Mouse (Mus musculus) layer of hippocampus, postnatal 10 days (tissue): ENCODE measurements at regions not wholly inside any gene's neighbourhood (a gene's known extent, or its start where the extent isn't known, plus 50 kb on each side); places are given as distances from the start of the nearest gene placed in this dataset.

Source experiments
- DNase-seq, 2 experiments: peaks; one replicate each; pipeline ENCODE4 v3.0.0; 2021; ENCODE audit warnings: low spot score in 2 of 2

DNA sequence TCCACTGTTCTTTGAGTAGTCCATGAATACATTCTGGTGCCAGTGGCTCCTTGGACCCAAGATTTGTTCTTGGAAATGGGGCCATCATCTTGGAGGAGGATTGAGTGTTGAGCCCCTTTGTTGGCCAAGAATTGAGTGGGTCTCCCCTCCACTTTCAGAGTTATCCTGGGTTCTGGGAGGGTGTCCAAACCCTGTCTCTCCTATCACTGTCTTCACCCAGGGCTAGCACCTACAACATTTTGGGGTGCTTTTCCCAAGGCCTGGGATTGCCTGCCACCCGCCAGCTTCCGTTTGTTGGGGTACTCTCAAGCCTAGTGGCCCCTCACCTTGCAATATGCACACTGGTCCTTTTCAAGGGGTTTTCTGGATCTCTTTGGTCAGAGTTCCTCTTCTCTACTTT is 568.8 kb upstream of the Tbl1xr1 start:
- no peak for DNase-seq

GRCm38 (mm10) chr3:21512081-21512480 is 564.4 kb upstream of the Tbl1xr1 start:
- no peak for DNase-seq

GRCm38 (mm10) chr3:21524426-21524937 is 552.0 kb upstream of the Tbl1xr1 start:
- DNase-seq, result peak; percentile 23 to 39

DNA sequence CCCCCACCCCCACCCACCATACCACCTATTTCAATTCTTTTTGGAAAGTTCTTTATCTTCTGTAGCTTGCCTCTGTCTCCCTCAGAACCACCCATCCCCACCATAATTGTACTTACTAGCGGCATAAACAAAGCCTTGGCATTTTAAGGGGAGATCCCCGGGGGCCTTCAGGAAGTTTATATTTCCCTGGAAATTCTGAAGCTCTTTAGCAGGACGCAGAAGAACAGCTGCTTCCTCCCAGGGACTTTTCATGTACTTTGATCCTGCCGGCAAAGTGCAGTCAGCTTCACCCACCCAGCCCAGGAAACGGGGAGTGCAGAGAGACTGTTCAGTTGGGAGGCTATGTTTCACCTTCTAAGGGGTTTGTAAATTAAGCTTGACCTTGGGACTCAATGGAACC is 545.6 kb upstream of the Tbl1xr1 start:
- no peak for DNase-seq

DNA sequence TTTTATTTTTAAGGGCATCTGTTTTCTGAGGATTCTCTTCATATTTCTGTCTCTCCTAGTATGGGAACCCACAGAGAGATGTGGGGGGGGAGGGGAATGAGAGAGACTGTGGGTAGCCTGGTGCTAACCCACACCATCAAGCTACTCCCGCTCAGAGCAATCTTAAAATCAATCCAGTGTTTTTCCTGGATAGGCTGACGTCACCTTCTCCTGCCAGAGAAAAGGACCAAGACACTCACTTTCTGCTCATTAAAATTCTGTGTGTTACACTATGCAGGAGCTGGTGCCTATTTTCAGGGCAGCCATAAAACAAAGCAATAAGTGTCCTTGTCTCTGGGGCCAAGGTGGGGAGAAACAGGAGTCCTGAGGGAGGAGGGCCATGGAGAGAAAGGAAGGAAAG is 537.3 kb upstream of the Tbl1xr1 start:
- no peak for DNase-seq

GRCm38 (mm10) chr3:21544456-21544855 is 532.0 kb upstream of the Tbl1xr1 start:
- no peak for DNase-seq

DNA sequence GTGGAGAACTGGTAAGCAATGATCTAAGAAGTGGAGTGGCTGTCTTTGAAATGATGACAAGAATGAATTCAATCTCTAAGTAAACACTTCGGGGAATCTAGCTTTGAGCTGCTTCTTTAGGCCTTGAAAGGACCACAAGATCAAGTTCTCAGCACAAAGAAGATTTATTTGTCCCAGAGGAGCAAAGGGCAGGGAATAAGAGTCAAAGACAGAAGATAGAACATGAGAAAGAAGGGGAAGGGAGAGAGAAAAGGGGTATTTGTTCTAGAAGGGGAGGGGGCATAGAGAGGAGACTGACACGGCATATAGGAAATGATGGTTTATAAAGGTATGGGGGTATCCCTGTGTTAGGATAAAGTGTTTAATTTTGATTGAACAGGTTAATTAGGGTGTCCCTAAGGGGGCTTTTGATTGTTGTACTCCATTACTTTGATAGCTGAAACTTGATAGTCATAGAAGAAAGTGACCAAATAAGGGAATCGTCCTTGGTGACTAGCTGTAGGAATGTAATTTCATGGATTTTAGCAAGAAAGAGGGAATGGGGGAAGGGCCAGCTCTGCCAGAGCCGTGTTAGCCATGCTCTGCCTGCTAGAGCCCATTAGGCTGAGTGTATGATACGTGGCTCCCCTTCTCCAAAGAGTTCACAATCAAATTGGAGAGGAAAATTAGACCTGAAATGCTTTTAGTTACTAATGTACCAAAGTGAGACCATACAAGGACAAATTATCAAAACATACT is 531.1 kb upstream of the Tbl1xr1 start:
- DNase-seq, result no peak

- no peak for DNase-seq
These were observed 530.0 kb upstream of the Tbl1xr1 start for GRCm38 (mm10) chr3:21546411-21546810.

- no peak for DNase-seq
These were observed 526.8 kb upstream of the Tbl1xr1 start for GRCm38 (mm10) chr3:21549671-21550070.

DNA sequence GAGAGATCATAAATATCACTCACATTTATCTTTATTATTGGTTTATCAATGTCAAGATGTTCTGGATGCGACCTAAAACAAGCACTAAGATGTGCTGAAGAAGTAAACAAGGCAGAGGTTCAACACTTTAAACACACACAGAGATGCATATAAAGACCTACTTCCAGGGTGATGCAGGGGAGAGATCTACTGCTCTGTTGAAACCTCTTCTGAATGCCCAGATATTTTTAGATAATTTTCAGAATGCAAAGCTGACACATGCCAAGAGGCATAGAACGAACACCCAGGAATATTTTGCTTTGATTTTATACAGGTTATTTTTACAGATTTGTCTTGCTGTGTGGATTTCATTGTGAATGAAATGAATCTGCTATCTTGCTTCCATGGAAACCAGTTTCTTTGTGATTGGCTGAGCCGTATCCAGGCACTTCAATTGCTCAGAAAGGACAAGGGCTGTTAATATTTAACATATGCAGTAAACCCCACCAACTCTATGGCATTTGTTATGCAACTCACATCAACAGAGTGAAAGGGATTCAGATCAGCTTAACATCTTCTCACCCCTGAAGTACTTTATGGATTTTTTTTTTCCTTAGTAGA is 523.2 kb upstream of the Tbl1xr1 start:
- no peak for DNase-seq

DNA sequence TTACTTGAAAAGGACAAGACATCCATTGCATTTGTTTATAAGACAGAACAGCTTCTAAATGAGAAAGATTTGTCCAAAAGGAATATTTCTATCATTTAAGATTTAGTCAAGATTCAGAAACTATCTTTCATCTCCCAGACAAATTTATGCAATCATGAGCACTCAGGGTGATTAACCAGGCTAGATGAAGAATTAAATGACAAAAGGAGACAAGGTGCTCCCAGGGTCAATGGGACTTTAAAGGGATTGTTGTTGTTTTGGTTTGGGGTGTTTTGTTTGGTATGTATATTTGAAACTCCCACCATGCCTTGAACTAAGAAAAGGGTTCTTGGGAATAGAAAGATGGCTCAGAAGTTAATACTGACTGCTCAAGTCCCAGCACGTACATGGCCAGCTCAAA is 522.6 kb upstream of the Tbl1xr1 start:
- no peak for DNase-seq

GRCm38 (mm10) chr3:21557963-21558441 is 518.5 kb upstream of the Tbl1xr1 start:
- peak; percentile 84 for DNase-seq

DNA sequence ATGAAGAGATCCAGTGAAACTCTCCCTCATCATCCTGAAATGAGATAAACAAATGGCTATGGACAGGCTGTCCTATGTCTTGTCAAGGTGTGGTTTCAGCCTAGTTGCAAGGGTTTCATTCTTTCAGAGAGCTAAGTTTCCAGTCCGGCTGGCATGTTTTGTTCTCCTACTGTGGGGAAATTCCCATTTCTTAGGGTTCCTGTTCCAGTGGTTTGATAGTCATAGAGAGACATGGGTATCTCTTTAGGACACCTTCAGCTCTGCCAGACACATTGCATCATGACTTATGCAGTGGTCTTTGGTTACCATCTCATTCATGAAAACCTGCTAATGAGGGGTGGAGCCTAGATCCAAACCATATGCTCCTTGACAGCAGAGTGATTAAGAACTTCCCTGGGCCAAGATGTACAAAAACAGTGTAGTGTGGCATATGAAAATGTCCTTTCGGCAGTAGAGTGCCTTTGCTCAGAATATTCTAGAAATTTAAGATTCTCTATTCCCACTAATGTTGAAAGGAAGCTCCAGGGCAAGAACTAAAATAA is 513.6 kb upstream of the Tbl1xr1 start:
- DNase-seq, result no peak

- DNase-seq, result no peak
These were observed 513.0 kb upstream of the Tbl1xr1 start for GRCm38 (mm10) chr3:21563454-21563853.

DNA sequence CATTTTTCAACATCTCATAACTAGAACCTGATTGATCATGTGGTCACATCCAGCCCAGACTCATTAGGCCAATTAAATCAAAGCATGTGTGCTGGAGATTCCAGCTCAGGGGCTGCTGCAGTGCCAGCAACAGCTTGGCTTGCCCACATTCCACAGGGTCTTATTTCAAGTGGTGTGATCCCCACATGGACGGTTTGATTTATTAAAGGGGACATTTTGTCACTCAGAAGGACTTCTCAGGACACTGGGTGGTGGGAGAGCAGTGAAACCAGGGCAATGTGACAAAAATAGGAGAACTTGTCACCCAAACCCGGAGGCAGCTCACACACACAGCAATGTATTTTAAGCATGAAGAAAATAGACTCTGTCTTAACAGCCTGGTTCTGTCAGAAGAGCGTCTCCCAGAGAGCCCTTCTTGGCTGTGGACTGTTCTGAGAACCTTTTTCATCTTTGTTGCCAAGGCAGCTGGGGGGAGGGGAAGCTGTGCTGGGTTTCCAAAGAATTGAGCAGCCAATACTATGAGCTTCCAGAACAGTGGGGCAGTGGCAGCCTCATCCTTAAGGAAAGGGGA is 512.2 kb upstream of the Tbl1xr1 start:
- peak; percentile 79 to 84 for DNase-seq

- DNase-seq, result no peak
These were observed 511.5 kb upstream of the Tbl1xr1 start for GRCm38 (mm10) chr3:21564847-21565485.

- no peak for DNase-seq
These were observed 506.7 kb upstream of the Tbl1xr1 start for GRCm38 (mm10) chr3:21569721-21570120.

- no peak for DNase-seq
These were observed 497.8 kb upstream of the Tbl1xr1 start for GRCm38 (mm10) chr3:21578635-21579034.

GRCm38 (mm10) chr3:21582122-21582521 is 494.3 kb upstream of the Tbl1xr1 start:
- no peak for DNase-seq

DNA sequence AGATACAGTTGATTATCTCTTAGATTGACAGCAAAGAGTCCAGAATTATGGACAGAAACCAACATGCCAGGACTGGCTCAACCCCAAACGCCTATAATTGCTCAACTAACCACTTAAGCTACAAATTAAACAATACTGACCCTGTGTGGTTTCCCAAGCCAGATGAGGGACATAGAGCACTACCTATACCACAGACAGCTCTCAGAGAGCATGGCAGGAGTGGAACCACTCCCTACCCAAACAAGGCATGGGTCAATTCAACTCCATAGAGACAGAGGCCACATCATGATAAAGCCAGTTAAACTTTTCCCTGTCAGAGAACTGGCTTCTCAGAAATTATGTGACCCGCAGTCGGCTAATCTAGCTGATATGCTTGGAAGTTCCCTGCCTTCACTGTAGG is 490.7 kb upstream of the Tbl1xr1 start:
- DNase-seq, result no peak

DNA sequence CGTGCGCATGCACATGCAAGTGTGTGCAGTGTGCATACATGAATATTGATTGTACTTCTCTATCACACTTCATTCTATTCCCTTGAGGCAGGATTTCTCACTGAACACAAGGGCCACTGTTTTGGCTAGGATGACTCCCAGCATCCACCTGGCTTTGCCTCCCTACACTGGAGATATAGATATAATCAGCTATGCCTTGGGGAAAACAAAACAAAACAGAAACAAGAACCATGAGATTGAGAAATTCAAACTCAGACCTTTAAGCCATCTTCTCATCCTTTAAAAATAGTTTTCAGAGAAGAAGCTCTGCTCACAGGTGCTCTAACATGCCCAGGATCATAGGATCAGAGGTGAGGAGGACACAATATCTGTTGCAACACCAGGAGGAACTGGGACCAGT is 469.6 kb upstream of the Tbl1xr1 start:
- DNase-seq, result no peak

DNA sequence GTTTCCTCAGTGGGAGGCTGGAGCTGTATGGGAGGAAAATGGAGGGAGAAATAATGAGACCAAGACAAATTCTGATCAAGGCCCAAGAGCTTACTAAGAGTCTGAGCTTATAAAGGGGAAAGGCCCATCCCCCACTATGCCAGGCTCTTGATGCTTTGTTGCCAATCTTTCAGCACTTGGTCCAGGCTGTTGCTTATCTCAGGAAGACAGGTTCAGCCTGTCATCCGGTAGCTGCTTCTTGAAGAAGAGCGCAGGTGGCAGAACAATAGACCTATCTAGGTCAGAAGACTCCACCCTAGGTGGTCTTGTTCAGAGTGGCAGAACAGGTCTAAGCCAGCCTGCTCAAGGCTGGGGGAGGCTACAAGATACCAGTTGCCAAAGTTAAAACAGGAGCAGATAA is 466.2 kb upstream of the Tbl1xr1 start:
- no peak for DNase-seq
